Mouse (Mus musculus): ENCODE data around the gene Clasp1.

The Clasp1 gene

GRCm38 (mm10) chr1:118648015-118648414 is 259.2 kb downstream of the Clasp1 start:
- intact Hi-C loops (cut with DNase I): no loop called here

GRCm38 (mm10) chr1:118649933-118650770 is 261.3 kb downstream of the Clasp1 start:
- intact Hi-C loops (cut with DNase I): no loop called here

- intact Hi-C loops (cut with DNase I): no loop called here
Measured at GRCm38 (mm10) chr1:118650771-118651080, 261.9 kb downstream of the Clasp1 start.

- intact Hi-C loops (cut with DNase I): no loop called here
Measured at GRCm38 (mm10) chr1:118658716-118659115, 269.9 kb downstream of the Clasp1 start.

- intact Hi-C loops (cut with DNase I): no loop called here
Measured at GRCm38 (mm10) chr1:118660880-118661465, 272.1 kb downstream of the Clasp1 start.

Measured in adrenal gland (tissue).